Mouse (Mus musculus) embryonic fibroblast, embryonic 13.5 days (primary cell): ENCODE measurements at regions not wholly inside any gene's neighbourhood (a gene's known extent, or its start where the extent isn't known, plus 50 kb on each side); places are given as distances from the start of the nearest gene placed in this dataset.

Experiments
- CTCF ChIP-seq: IDR thresholded peaks from 2 replicates; pipeline ENCODE4 v1.5.1; 2011; ENCODE audit warnings: mild to moderate bottlenecking, control low read depth, low read length, moderate library complexity, borderline replicate concordance; ENCODE audit not compliant: insufficient read depth
- POLR2A ChIP-seq: IDR thresholded peaks from 2 replicates; pipeline ENCODE4 v1.6.1; 2011; ENCODE audit warnings: low read depth, mild to moderate bottlenecking, control low read depth, low read length, moderate library complexity

- TF ChIP-seq POLR2A, result no peak
- no peak for TF ChIP-seq CTCF
These were observed 115.4 kb downstream of the Hhipl2 start for GRCm38 (mm10) chr1:183533386-183533785.
